Mouse (Mus musculus): ENCODE measurements around the gene Ppara. TPM values are rescaled to one million over a fixed set of nuclear protein-coding genes. Genes with fewer than 3 reads are reported as not detected.

Ppara gene
- polyA plus RNA-seq, 1 experiment = 0.25 TPM

DNA sequence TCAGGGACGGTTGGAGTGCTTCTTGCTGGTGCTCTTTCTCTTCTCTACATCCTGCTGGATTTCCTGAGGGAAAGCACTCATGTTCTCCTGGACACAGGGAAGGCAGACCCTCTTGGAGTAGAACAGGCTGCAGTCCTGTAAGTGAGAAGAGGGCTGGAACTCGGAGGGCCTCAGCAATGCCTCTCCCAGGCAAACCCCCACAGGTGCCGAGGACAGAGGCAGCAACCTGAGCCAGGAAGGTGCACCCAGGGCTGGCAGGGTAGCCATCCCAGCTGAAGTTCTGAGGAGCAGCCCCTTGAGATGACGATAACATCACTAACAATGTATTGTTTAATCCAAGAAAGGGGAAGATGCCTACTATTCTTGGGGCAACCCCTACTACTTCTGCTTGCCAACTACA lies 72.6 kb downstream of the Ppara start:
- 0 out of 2 replicates have a peak, but pooled peaks cover 3% of the 10 kb centered on the region for H3K4me1 ChIP-seq (ENCODE audit: control insufficient read depth, insufficient read depth, low read length)
- no peak for TF ChIP-seq CTCF (IDR thresholded peaks at IDR 0.05; ENCODE audit: borderline replicate concordance, insufficient read depth, low read length)
- TF ChIP-seq POLR2A (IDR thresholded peaks at IDR 0.05; ENCODE audit: low read depth, low read length) = no peak
- H3K27ac ChIP-seq (ENCODE audit: insufficient read depth, low read length) = no peak overlapping the region
- H3K4me3 ChIP-seq (ENCODE audit: insufficient read depth, low read length) = no peak overlapping the region

DNA sequence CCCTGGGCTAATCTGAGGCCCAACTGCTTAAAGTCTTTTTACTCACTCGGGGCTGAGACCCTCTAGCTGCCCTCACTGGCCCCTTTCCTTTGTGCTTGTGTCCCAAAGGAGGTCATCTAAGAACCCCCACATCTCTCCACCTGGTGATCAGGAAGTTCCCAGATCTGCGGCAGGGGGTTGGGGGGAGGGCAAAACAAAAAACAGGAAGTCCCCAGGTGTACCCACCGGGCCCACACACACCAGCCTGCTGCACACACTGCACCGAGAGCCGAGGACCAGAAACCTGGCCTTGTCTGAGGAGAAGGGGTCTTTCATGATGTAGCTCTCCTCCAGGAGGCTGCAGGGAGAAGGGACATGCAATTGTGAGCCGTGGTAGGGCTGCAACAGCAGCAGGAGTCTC lies 73.2 kb downstream of the Ppara start:
- H3K27ac ChIP-seq (ENCODE audit: insufficient read depth, low read length) = no peak overlapping the region
- no peak overlapping the region for H3K4me3 ChIP-seq (ENCODE audit: insufficient read depth, low read length)
- 0 out of 2 replicates have a peak, but pooled peaks cover 3% of the 10 kb centered on the region for H3K4me1 ChIP-seq (ENCODE audit: control insufficient read depth, insufficient read depth, low read length)
- TF ChIP-seq CTCF (IDR thresholded peaks at IDR 0.05; ENCODE audit: borderline replicate concordance, insufficient read depth, low read length) = no peak
- no peak for TF ChIP-seq POLR2A (IDR thresholded peaks at IDR 0.05; ENCODE audit: low read depth, low read length)

GRCm38 (mm10) chr15:85808434-85808833 lies 73.7 kb downstream of the Ppara start:
- TF ChIP-seq POLR2A (IDR thresholded peaks at IDR 0.05; ENCODE audit: low read depth, low read length) = no peak
- no peak for TF ChIP-seq CTCF (IDR thresholded peaks at IDR 0.05; ENCODE audit: borderline replicate concordance, insufficient read depth, low read length)
- Histone ChIP-seq H3K4me1 (ENCODE audit: control insufficient read depth, insufficient read depth, low read length) (0 out of 2 replicates have a peak, but pooled peaks cover 3% of the 10 kb centered on the region), H3K4me3 (ENCODE audit: insufficient read depth, low read length) (no peak overlapping the region), H3K27ac (ENCODE audit: insufficient read depth, low read length) (no peak overlapping the region)

- no peak for TF ChIP-seq POLR2A (IDR thresholded peaks at IDR 0.05; ENCODE audit: low read depth, low read length)
- TF ChIP-seq CTCF (IDR thresholded peaks at IDR 0.05; ENCODE audit: borderline replicate concordance, insufficient read depth, low read length) = no peak
- 0 out of 2 replicates have a peak, but pooled peaks cover 3% of the 10 kb centered on the region for H3K4me1 ChIP-seq (ENCODE audit: control insufficient read depth, insufficient read depth, low read length)
- no peak overlapping the region for H3K27ac ChIP-seq (ENCODE audit: insufficient read depth, low read length)
Measured at GRCm38 (mm10) chr15:85809091-85809490, 74.3 kb downstream of the Ppara start.

GRCm38 (mm10) chr15:85810462-85810805 lies 75.7 kb downstream of the Ppara start:
- TF ChIP-seq CTCF (IDR thresholded peaks at IDR 0.05; ENCODE audit: borderline replicate concordance, insufficient read depth, low read length) = no peak
- no peak for TF ChIP-seq POLR2A (IDR thresholded peaks at IDR 0.05; ENCODE audit: low read depth, low read length)
- H3K4me3 ChIP-seq (ENCODE audit: insufficient read depth, low read length) = peak overlapping the region; percentile 74
- H3K4me1 ChIP-seq (ENCODE audit: control insufficient read depth, insufficient read depth, low read length) = 0 out of 2 replicates have a peak, but pooled peaks cover 3% of the 10 kb centered on the region
- no peak overlapping the region for H3K27ac ChIP-seq (ENCODE audit: insufficient read depth, low read length)

More at GRCm38 (mm10) chr15:85809091-85809490, 74.3 kb downstream of the Ppara start:
- no peak overlapping the region for H3K4me3 ChIP-seq (ENCODE audit: insufficient read depth, low read length)

GRCm38 (mm10) chr15:85810806-85811521 lies 76.2 kb downstream of the Ppara start:
- no peak overlapping the region for H3K27ac ChIP-seq (ENCODE audit: insufficient read depth, low read length)
- H3K4me3 ChIP-seq (ENCODE audit: insufficient read depth, low read length) = peak overlapping the region; percentile 74
- TF ChIP-seq POLR2A (IDR thresholded peaks at IDR 0.05; ENCODE audit: low read depth, low read length) (no peak), CTCF (IDR thresholded peaks at IDR 0.05; ENCODE audit: borderline replicate concordance, insufficient read depth, low read length) (no peak)
- 0 out of 2 replicates have a peak, but pooled peaks cover 3% of the 10 kb centered on the region for H3K4me1 ChIP-seq (ENCODE audit: control insufficient read depth, insufficient read depth, low read length)

GRCm38 (mm10) chr15:85811535-85812277 lies 76.9 kb downstream of the Ppara start, which contains the start of gene Cdpf1:
TSS of gene Cdpf1 (minus strand) at chr15:85811697.
- peak within 1 kb of the TSS; percentile 29 for H3K27ac ChIP-seq (ENCODE audit: insufficient read depth, low read length)
- peak within 1 kb of the TSS; percentile 74 for H3K4me3 ChIP-seq (ENCODE audit: insufficient read depth, low read length)
- TF ChIP-seq POLR2A (IDR thresholded peaks at IDR 0.05; ENCODE audit: low read depth, low read length) (peak; percentile 95), CTCF (IDR thresholded peaks at IDR 0.05; ENCODE audit: borderline replicate concordance, insufficient read depth, low read length) (no peak)
- 0 out of 2 replicates have a peak, but pooled peaks cover 3% of the 10 kb centered on the region for H3K4me1 ChIP-seq (ENCODE audit: control insufficient read depth, insufficient read depth, low read length)

DNA sequence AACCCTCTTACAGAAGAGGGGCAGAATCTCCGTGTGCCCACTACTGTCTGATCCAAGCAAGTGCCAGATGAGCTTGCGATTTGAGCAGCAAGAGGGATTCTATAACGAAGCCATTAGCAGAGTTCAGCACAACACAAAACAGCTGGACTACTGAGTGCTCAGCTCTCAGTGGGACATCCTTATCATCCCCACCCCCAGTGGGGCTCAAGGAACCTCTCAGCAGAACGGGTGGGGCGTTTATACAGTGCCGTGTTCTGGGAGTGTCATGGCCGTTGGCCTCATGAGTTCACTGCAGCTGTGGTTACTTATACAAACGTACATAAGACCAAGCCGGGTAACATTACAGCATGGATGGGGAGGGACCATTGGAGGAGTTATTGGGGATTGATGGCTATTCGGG lies 78.6 kb downstream of the Ppara start:
- H3K4me3 ChIP-seq (ENCODE audit: insufficient read depth, low read length) = no peak overlapping the region
- H3K27ac ChIP-seq (ENCODE audit: insufficient read depth, low read length) = no peak overlapping the region
- no peak for TF ChIP-seq CTCF (IDR thresholded peaks at IDR 0.05; ENCODE audit: borderline replicate concordance, insufficient read depth, low read length)
- no peak for TF ChIP-seq POLR2A (IDR thresholded peaks at IDR 0.05; ENCODE audit: low read depth, low read length)
- H3K4me1 ChIP-seq (ENCODE audit: control insufficient read depth, insufficient read depth, low read length) = 0 out of 2 replicates have a peak, but pooled peaks cover 3% of the 10 kb centered on the region

GRCm38 (mm10) chr15:85821203-85822010 lies 86.6 kb downstream of the Ppara start, which contains the start of gene Pkdrej:
TSS of gene Pkdrej (minus strand) at chr15:85821734.
- TF ChIP-seq POLR2A (IDR thresholded peaks at IDR 0.05; ENCODE audit: low read depth, low read length) (no peak), CTCF (IDR thresholded peaks at IDR 0.05; ENCODE audit: borderline replicate concordance, insufficient read depth, low read length) (no peak)
- no peaks in the 10 kb centered on the region for H3K4me1 ChIP-seq (ENCODE audit: control insufficient read depth, insufficient read depth, low read length)
- peak within 1 kb of the TSS; percentile 19; the same call in 1 of the 2 replicates for H3K4me3 ChIP-seq (ENCODE audit: insufficient read depth, low read length)
- no peak within 1 kb of the TSS for H3K27ac ChIP-seq (ENCODE audit: insufficient read depth, low read length)
